Mouse (Mus musculus) thymus, postnatal 25 days (tissue): ENCODE measurements around the gene Shox2.
A peak's percentile ranks its signal among the peaks of the same experiment; 100 is the strongest.

Experiments
- DNase-seq: peaks from one replicate; pipeline ENCODE4 v3.0.0; 2022

The Shox2 gene

GRCm38 (mm10) chr3:66981706-66982105 lies at the start of gene Shox2:
Shox2 (minus strand) TSS chr3:66981771.
- DNase-seq, result no peak

GRCm38 (mm10) chr3:66996820-66997219 lies 15.2 kb upstream of the Shox2 start:
- DNase-seq, result no peak

DNA sequence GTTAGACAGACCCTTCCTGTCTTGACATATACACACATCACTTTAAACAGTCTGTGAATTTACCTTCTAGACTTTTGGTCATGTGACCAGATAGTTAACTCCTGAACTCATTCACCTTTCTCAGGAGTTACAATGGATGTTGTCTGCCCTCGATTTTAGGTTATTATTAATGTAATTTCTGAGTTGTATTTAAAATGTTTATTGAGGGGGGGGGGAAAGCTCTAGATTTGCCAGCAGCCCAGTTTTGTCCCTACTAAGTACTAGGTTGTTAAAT lies 4.7 kb upstream of the Shox2 start:
- no peak for DNase-seq

DNA sequence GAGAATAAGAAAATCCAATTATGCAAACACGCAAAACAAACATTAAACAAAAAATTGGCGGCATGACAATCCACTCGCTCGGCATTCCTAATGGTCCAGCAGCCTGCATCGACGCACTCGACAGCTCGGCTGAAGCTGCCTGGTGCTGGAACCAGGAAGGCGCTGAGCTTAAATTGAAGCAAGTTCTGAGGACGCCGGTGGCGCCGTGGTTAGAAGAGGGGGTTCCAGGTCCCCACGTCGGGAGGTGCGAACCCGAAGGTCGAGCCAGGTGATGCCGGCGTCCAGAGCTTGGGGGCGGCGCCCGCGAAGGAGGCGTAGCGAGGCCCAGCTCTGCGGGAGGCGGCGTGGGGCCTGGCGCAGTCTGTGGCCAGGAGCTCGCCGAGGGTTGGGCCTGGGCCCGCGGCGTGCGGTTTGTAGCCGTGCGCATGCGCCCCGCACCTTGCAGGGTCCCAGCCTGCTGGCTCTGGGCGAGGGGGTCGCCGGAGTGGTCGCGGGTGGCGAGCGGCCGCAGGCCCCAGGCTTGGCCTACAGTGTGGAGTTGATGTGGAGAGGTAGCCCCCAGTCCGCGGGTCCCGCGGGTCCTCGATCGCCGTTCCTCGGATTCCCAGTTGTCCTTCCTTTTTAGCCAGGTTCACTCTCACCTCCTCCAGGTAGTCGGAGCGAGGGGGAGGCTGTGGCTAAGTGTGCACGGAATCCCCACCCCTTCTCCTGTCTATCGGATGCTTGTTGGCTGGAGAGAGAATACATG lies 4.1 kb upstream of the Shox2 start:
- peak; percentile 75 for DNase-seq

GRCm38 (mm10) chr3:66983481-66983880 lies 1.9 kb upstream of the Shox2 start:
- no peak for DNase-seq

DNA sequence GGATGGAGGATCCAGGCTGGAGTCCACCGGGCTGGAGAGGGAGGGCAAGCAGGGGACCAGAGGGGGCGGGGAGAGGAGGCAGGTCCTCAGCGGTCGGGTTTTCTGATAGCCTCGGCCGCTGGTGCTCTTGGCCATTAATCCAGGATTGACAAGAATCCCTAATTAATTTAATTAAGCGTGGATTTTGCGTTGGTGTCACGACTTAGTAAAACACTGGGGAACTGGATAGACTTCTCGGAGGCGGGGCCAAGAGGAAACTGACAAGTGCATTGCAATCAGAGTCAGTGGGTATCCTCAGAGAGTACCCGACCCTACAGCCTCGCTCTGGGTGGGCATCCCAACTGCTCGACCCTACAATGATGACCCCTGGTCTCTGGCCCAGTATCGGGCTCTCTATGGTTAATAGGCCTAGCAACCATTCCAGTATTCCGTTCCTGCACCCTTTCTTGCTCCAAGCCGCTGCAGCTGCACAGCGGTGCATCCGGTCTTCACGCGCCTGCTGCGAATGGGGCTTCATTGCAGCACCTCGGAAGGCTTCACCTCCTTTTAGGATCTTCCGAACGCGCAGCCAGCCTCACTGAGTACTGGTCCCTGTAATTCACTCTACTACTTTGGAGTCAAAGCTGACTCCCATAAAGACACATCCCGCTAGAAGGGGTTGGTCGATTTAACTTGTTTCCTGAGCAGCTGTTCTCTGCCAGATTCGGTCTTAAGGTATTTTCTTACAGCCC lies 775 bp upstream of the Shox2 start:
- peak; percentile 62 for DNase-seq

DNA sequence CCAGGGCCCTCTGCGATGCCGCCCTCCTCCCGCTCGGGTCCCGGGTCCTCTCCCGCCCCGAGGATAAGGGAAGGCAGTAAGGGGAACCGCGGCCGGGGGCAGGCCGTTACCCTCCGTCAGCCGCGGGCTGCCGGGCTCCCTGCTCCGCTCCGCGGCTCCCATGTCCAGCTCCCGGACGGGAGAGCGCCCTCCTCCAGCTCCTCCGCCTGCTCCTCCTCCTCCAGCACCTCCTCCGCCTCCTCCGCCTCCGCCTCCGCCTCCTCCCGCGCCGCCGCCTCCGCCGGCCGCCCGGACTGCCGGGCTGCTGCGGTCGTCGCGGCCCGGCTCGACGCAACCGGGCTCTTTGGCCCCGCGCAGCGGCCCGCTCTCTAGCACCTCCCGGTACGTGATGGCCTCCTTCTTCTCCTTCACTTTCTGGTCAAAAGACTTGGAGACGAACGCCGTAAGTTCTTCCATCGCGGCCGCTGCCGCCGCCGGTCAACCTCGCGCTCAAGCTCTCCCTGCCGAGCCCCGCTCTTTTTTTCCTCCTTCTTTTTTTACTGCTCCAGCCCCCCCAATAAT lies 390 bp downstream of the Shox2 start, which contains the start of gene Rsrc1:
Gene Rsrc1, plus strand, starts transcription at position 290 of the 561 bp plus-strand sequence.
- peak; percentile 38 for DNase-seq

DNA sequence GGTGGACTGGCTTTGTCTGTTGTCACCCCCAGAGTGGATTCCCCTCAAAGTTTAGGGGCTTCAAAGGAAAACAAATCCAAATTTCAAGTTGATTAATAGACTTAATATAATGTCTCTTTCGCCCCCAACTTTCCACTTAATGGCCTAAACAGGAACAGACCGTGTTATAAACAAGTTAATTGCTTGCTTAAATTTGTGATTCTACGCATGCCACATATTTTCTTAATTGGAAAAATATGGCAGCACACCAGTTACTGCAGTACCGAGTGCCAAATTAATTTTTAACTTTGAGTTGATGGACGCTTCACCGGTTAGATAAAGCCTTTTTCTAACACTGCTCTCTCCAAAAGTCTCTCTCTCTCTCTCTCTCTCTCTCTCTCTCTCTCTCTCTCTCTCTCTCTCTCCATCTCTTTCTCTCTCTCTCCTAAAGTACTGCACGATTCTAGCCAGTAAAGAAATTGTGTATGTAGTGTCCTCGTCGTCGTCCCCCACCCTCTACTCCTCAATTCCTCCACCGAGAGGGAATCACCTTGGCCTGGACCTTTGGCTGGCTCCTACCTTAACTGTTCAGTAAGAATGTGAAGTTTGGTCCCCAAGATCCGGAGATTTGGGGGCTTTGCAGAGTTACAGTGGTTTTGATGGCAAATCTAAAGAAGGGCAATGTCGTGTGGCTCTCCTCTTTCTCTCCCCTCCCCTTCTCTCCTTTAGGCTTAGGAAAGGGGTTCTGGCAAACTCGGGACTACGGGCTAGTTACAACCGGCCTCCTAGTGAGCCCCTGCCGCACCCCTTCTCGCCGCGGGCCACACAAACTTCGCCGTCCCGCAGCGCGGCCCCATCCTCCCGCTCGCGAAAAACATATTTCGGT lies 1.2 kb downstream of the Shox2 start:
- no peak for DNase-seq

DNA sequence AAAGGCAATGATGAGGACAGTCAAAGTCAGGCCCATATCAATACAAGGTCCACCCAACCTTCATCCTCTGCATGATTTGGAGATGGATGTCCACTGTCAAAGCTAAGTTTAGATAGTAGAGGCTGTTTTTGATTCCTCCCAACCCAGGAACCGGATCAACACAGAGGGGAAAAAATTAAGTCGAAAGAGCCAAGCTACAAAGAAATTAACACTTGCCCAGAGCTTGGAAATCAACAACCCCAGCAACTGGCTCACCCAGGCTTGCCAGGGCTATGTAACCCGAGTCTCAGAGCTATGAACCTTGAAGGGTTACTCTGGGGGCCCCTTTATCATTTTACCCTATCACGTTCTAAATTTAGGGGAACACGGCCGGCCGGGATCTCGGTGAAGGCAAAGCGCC lies 2.1 kb downstream of the Shox2 start:
- DNase-seq, result no peak

GRCm38 (mm10) chr3:66978457-66979381 lies 2.9 kb downstream of the Shox2 start:
- DNase-seq, result no peak

DNA sequence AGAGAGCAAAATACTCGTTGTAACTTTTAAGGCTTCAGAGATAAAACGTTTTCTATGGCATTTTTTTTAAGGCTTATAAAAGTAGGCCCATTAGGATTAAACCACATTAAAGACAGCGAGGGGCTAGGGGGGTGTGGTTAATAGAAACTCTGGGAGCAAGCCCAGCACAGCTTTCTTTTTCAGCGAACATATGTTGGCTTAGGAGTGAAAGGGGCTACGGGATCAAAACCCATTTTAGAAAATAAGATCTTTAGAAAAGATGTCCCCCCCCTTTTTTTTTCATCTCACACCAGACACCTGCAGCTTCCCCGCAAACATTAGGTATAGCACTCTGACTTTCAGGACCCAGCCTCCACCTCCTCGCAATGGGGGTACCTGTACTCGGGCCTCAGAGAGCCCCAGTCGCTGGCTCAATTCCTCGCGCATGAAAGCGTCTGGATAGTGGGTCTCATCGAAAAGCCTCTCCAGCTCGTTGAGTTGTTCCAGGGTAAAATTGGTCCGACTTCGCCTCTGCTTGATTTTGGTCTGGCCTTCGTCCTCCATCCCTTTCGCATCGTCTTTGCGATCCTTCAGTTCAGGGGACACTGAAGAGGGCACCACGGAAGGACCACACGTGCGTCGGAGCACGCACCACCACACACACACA lies 3.6 kb downstream of the Shox2 start:
- DNase-seq, result no peak

- DNase-seq, result no peak
These were observed 4.5 kb downstream of the Shox2 start for GRCm38 (mm10) chr3:66976889-66977615.

- DNase-seq, result no peak
These were observed 7.1 kb downstream of the Shox2 start for GRCm38 (mm10) chr3:66974501-66974900.

GRCm38 (mm10) chr3:66973391-66973943 lies 8.1 kb downstream of the Shox2 start:
- DNase-seq, result peak; percentile 30

DNA sequence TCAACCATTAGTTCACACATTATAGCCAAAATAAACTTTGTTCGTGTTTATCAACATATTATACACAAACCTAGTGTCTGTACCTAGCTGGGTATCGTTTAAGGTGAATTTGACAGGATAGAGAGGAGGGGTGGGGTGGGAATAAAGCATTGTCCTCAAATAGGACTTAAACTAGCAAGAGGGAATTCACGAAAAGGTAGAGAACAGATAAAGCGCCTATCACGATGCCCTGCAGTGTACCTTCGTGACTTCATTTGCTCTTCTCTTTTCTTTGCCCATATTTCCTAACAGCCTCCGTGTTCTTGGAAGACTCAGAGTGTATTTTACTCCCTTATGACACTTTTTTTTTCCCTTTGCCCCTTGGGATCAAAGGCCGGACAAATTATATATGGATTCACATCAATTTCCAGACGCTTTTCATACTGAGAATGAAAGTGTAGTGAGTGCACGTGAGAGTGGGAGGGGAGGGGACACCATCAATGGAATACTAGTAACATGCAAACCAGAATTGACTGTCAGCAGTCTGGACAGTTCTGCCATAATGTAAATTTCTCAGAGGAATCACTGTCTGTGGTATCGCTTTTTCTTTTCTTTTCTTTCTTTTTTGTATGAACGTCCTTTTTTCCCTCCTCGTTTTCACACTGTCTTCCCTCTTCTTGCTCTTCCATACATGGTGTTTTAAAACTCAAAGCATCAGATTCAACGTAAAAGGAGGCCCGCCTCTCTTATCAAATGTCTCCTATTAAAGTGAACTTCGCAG lies 9.2 kb downstream of the Shox2 start:
- no peak for DNase-seq

GRCm38 (mm10) chr3:66970661-66971331 lies 10.8 kb downstream of the Shox2 start:
- DNase-seq, result no peak

DNA sequence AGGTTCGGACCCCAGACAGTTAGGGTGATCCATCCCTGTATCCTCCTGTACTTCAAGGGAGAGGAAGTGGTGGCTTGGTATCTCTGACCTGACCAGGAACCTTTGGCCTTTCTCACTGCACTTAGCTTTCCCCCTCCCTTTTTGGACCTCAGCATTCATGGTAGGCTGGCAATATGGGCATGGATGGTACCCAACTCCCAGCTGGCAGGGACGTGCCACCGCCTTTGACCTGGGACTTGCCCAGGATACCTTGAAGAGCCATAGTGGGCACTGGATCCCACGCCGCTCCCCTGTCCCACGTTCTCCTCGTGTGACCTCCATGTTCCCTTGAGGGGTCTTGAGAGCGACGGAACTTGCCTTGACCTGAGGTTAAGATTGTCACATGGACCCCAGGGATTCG lies 11.3 kb downstream of the Shox2 start:
- no peak for DNase-seq

DNA sequence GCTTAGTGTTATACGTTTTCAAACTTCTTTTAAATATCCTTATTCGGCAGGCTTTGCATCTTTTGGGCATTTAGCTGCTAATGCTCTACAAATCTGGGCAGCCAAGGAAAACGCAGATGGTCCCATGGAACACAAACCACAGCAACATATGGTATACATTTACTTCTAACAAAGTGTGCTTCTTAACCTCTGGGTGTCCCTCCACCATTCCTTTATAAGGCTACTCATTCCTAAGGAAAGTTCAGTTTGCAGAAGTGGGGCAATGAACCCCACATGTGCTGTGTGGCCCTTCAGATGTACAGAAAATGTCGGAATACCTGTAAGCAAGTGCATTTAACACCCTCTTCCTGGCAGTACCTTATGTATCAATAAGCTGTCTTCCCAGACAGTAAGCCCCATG lies 14.1 kb downstream of the Shox2 start:
- no peak for DNase-seq

- no peak for DNase-seq
These were observed 16.7 kb downstream of the Shox2 start for GRCm38 (mm10) chr3:66964884-66965283.
